Mouse (Mus musculus) lung, adult 2 months (tissue): ENCODE measurements around the gene Cpm. TPM values are rescaled to one million over a fixed set of nuclear protein-coding genes. Genes with fewer than 3 reads are reported as not detected.

Experiments
- DNase-seq: peaks from one replicate; pipeline ENCODE4 v3.0.0; 2022
- H3K4me1 ChIP-seq: fragments of 200-500 bp; 2 replicates; pipeline ENCODE4 v1.6.1; 2011; ENCODE audit warnings: low read length; ENCODE audit not compliant: control insufficient read depth, insufficient read depth
- H3K4me3 ChIP-seq: fragments of 200-500 bp; replicated peaks from 2 replicates; pipeline ENCODE3; 2011; ENCODE audit warnings: low read depth, mild to moderate bottlenecking, control low read depth, low read length; ENCODE audit errors: extremely low read depth
- CTCF ChIP-seq: fragments of 200-500 bp; IDR thresholded peaks from 2 replicates; pipeline ENCODE4 v1.5.1; 2011; ENCODE audit warnings: mild to moderate bottlenecking, low read length, control low read depth; ENCODE audit not compliant: insufficient read depth
- POLR2A ChIP-seq: fragments of 200-500 bp; IDR thresholded peaks from 2 replicates; pipeline ENCODE4 v1.6.1; 2011; ENCODE audit warnings: low read depth, mild to moderate bottlenecking, control low read depth, low read length, borderline replicate concordance; ENCODE audit errors: extremely low read depth
- WGBS: fragments of 180-500 bp; shearing (Covaris S2); methylation state at CpG from one replicate; pipeline ENCODE4 v1.1.7; 2018; 5-methylcytosine and 5-hydroxymethylcytosine counted together
- polyA plus RNA-seq: library from polyadenylated mRNA; depleted of rRNA; stranded (reverse); fragments of >200 nt; gene quantifications from 2 replicates; pipeline ENCODE4 v1.2.3, GENCODE M21; 2012

Gene Cpm
- polyA plus RNA-seq, 1 experiment: 117 TPM

- DNase-seq: no peak
- WGBS: 5% methylated on average over 25 of the region's 25 CpGs
- TF ChIP-seq CTCF (no peak), POLR2A (no peak)
Measured at GRCm38 (mm10) chr10:117628363-117629168, 734 bp upstream of the Cpm start.

GRCm38 (mm10) chr10:117630176-117630575 is 876 bp downstream of the Cpm start:
- DNase-seq: no peak
- Histone ChIP-seq H3K4me1 (peaks cover 3% of the 10 kb centered on the region), H3K4me3 (peak overlapping the region; percentile 82)
- 27% methylated on average over 8 of the region's 8 CpGs for WGBS
- TF ChIP-seq POLR2A (no peak), CTCF (no peak)

More at GRCm38 (mm10) chr10:117628363-117629168, 734 bp upstream of the Cpm start:
- peaks cover 3% of the 10 kb centered on the region for H3K4me1 ChIP-seq
- peak overlapping the region; percentile 45 for H3K4me3 ChIP-seq

GRCm38 (mm10) chr10:117630810-117631209 is 1.5 kb downstream of the Cpm start:
- no peak for TF ChIP-seq CTCF
- no peak for TF ChIP-seq POLR2A
- 59% methylated on average over 2 of the region's 2 CpGs for WGBS
- peak overlapping the region; percentile 17 for H3K4me3 ChIP-seq
- DNase-seq: no peak
- peaks cover 3% of the 10 kb centered on the region for H3K4me1 ChIP-seq

- DNase-seq: no peak
- Histone ChIP-seq H3K4me3 (no peak overlapping the region), H3K4me1 (peaks cover 3% of the 10 kb centered on the region)
- 72% methylated on average over 16 of the region's 16 CpGs for WGBS
- no peak for TF ChIP-seq CTCF
- TF ChIP-seq POLR2A: no peak
Measured at GRCm38 (mm10) chr10:117631562-117632259, 2.4 kb downstream of the Cpm start.

- 90% methylated on average over 4 of the region's 4 CpGs for WGBS
- Histone ChIP-seq H3K4me3 (no peak overlapping the region), H3K4me1 (peaks cover 3% of the 10 kb centered on the region)
- TF ChIP-seq POLR2A (no peak), CTCF (no peak)
- no peak for DNase-seq
Measured at GRCm38 (mm10) chr10:117632394-117632793, 3.1 kb downstream of the Cpm start.

GRCm38 (mm10) chr10:117633564-117634208 is 4.4 kb downstream of the Cpm start:
- TF ChIP-seq POLR2A (no peak), CTCF (no peak)
- H3K4me3 ChIP-seq: no peak overlapping the region
- H3K4me1 ChIP-seq: no peaks in the 10 kb centered on the region; the same call in 1 of the 2 replicates
- 88% methylated on average over 5 of the region's 5 CpGs for WGBS
- no peak for DNase-seq

GRCm38 (mm10) chr10:117634323-117635030 is 5.2 kb downstream of the Cpm start:
- TF ChIP-seq POLR2A: no peak
- TF ChIP-seq CTCF: no peak
- 82% methylated on average over 10 of the region's 10 CpGs for WGBS

GRCm38 (mm10) chr10:117635078-117635771 is 5.9 kb downstream of the Cpm start:
- WGBS: 92% methylated on average over 8 of the region's 8 CpGs
- no peak for DNase-seq
- TF ChIP-seq POLR2A (no peak), CTCF (no peak)
- Histone ChIP-seq H3K4me1 (no peaks in the 10 kb centered on the region; the same call in 1 of the 2 replicates), H3K4me3 (no peak overlapping the region)

More at GRCm38 (mm10) chr10:117634323-117635030, 5.2 kb downstream of the Cpm start:
- H3K4me3 ChIP-seq: no peak overlapping the region
- DNase-seq: no peak
- H3K4me1 ChIP-seq: no peaks in the 10 kb centered on the region; the same call in 1 of the 2 replicates
